Comparison of ENCODE assay signal across 23 mouse cellular contexts in genomic region chr8:114879277-114879568, GRCm38 (mm10).
A peak's percentile ranks its signal among the peaks of the same experiment; 100 is the strongest.
DNase-seq lines count a peak whose midpoint lies in the region; ATAC-seq and TF ChIP-seq lines count a peak whose summit lies in the region.
"Had no signal": no experiment of that assay in that cellular context is flagged by ENCODE, and none has a peak within 500 bp of the region (broad histone marks: within the 10 kb centered on the region; RNA-seq: fewer than 3 reads in every experiment).

No protein-coding gene starts in this region.

- peak overlapping the region; percentile 45 for H3K27ac ChIP-seq in forebrain, embryonic 10.5 days
- H3K27ac ChIP-seq in forebrain, embryonic 11.5 days (ENCODE audit: low read depth, low read length): no peak overlapping the region
- peak overlapping the region; percentile 9; the same call in 1 of the 2 replicates for H3K27ac ChIP-seq in midbrain, embryonic 10.5 days (replicated peaks)
- no peak overlapping the region for H3K27ac ChIP-seq in midbrain, postnatal 0 days (ENCODE audit: low read depth, low read length)
- peak overlapping the region; percentile 89 for H3K27ac ChIP-seq in liver, embryonic 16.5 days (ENCODE audit: low read length)
- no peak overlapping the region for H3K27ac ChIP-seq in cerebellum, adult 2 months (ENCODE audit: insufficient read depth, low read length)
- H3K27ac ChIP-seq: embryonic facial prominence, embryonic 12.5 days; forebrain, embryonic 13.5 days; hindbrain, embryonic 15.5 days; neural tube, embryonic 12.5 days had no signal

- no peak for TF ChIP-seq CTCF in midbrain, postnatal 0 days (IDR thresholded peaks at IDR 0.05)
- TF ChIP-seq CTCF in cerebellum, adult 2 months (IDR thresholded peaks at IDR 0.05; ENCODE audit: borderline replicate concordance, insufficient read depth, low read depth, low read length): no peak

- H3K27me3 ChIP-seq in forebrain, embryonic 10.5 days (ENCODE audit: poor library complexity, severe bottlenecking): peaks cover 78% of the 10 kb centered on the region
- H3K27me3 ChIP-seq in forebrain, embryonic 11.5 days (ENCODE audit: control insufficient read depth, insufficient read depth, low read length): no peaks in the 10 kb centered on the region
- peaks cover 52% of the 10 kb centered on the region for H3K27me3 ChIP-seq in midbrain, embryonic 10.5 days (ENCODE audit: low read depth, poor library complexity, severe bottlenecking)
- H3K27me3 ChIP-seq in midbrain, postnatal 0 days (ENCODE audit: insufficient read depth, low read length): no peaks in the 10 kb centered on the region
- no peaks in the 10 kb centered on the region for H3K27me3 ChIP-seq in liver, embryonic 16.5 days (ENCODE audit: control insufficient read depth, insufficient read depth, low read depth, low read length)
- no peaks in the 10 kb centered on the region; the same call in 1 of the 2 replicates for H3K27me3 ChIP-seq in cerebellum, adult 2 months (ENCODE audit: control insufficient read depth, insufficient read depth, low read length)
- H3K27me3 ChIP-seq: hindbrain, embryonic 15.5 days had no signal

- ATAC-seq in forebrain, embryonic 11.5 days (replicated peaks; ENCODE audit: low FRiP score): no peak
- no peak for ATAC-seq in midbrain, postnatal 0 days (ENCODE audit: low FRiP score)
- ATAC-seq in liver, embryonic 16.5 days (ENCODE audit: low read depth): no peak
- ATAC-seq: forebrain, embryonic 13.5 days; midbrain, embryonic 16.5 days had no signal

- H3K9ac ChIP-seq in forebrain, embryonic 11.5 days (ENCODE audit: low read length): no peak overlapping the region
- H3K9ac ChIP-seq in midbrain, postnatal 0 days (replicated peaks; ENCODE audit: low read length, poor library complexity, severe bottlenecking): no peak overlapping the region
- peak overlapping the region; percentile 44 for H3K9ac ChIP-seq in liver, embryonic 16.5 days (ENCODE audit: low read depth, low read length)
- H3K9ac ChIP-seq: embryonic facial prominence, embryonic 12.5 days; forebrain, embryonic 13.5 days; hindbrain, embryonic 15.5 days; neural tube, embryonic 12.5 days had no signal

- H3K4me3 ChIP-seq in forebrain, embryonic 10.5 days: no peak overlapping the region
- no peak overlapping the region for H3K4me3 ChIP-seq in forebrain, embryonic 11.5 days (ENCODE audit: low read depth, low read length)
- H3K4me3 ChIP-seq in midbrain, embryonic 10.5 days: no peak overlapping the region
- H3K4me3 ChIP-seq in midbrain, postnatal 0 days (ENCODE audit: low read depth, low read length): no peak overlapping the region
- H3K4me3 ChIP-seq in liver, embryonic 16.5 days (ENCODE audit: low read depth, low read length): peak overlapping the region; percentile 6; the same call in 1 of the 2 replicates
- H3K4me3 ChIP-seq in cerebellum, adult 2 months (replicated peaks; ENCODE audit: insufficient read depth, low read depth, low read length): no peak overlapping the region
- H3K4me3 ChIP-seq: embryonic facial prominence, embryonic 12.5 days; forebrain, embryonic 13.5 days; hindbrain, embryonic 15.5 days; myocyte; neural tube, embryonic 12.5 days had no signal

- no peaks in the 10 kb centered on the region for H3K36me3 ChIP-seq in forebrain, embryonic 10.5 days (replicated peaks)
- no peaks in the 10 kb centered on the region for H3K36me3 ChIP-seq in forebrain, embryonic 11.5 days (ENCODE audit: control insufficient read depth, insufficient read depth, low read length)
- H3K36me3 ChIP-seq in midbrain, embryonic 10.5 days: no peaks in the 10 kb centered on the region
- H3K36me3 ChIP-seq in midbrain, postnatal 0 days (ENCODE audit: insufficient read depth, low read length): no peaks in the 10 kb centered on the region
- no peaks in the 10 kb centered on the region for H3K36me3 ChIP-seq in liver, embryonic 16.5 days (ENCODE audit: control insufficient read depth, insufficient read depth)
- H3K36me3 ChIP-seq: embryonic facial prominence, embryonic 12.5 days; hindbrain, embryonic 15.5 days; neural tube, embryonic 12.5 days had no signal

- DNase-seq in forebrain, embryonic 10.5 days (ENCODE audit: extremely low spot score, low spot score): no peak
- DNase-seq in forebrain, embryonic 11.5 days (ENCODE audit: low spot score): no peak
- DNase-seq in midbrain, embryonic 10.5 days (ENCODE audit: low spot score): no peak
- no peak for DNase-seq in midbrain, postnatal 0 days (ENCODE audit: low spot score)
- DNase-seq in c-Kit-positive CD71-positive TER-119-positive erythroid progenitor cells, embryonic 14.5 days (ENCODE audit: low spot score): peak; percentile 51
- no peak for DNase-seq in kidney, postnatal 4 days
- DNase-seq in cerebellum, adult 2 months: no peak
- DNase-seq: adrenal gland, postnatal 25 days; cerebellum, adult 9-10 months; embryo, embryonic 11 days; gastrocnemius, postnatal 10 days; heart, postnatal 4 days; kidney, adult 11 months; kidney, postnatal 14 days; lung, postnatal 4 days; right cerebral cortex, postnatal 4 days had no signal

- TF ChIP-seq POLR2A in cerebellum, adult 2 months (IDR thresholded peaks at IDR 0.05; ENCODE audit: borderline replicate concordance, insufficient read depth, low read length): no peak

- H3K9me3 ChIP-seq in forebrain, embryonic 10.5 days: no peaks in the 10 kb centered on the region
- no peaks in the 10 kb centered on the region for H3K9me3 ChIP-seq in forebrain, embryonic 11.5 days (ENCODE audit: control insufficient read depth, low read length)
- no peaks in the 10 kb centered on the region for H3K9me3 ChIP-seq in midbrain, embryonic 10.5 days (replicated peaks)
- H3K9me3 ChIP-seq in midbrain, postnatal 0 days (ENCODE audit: low read length): no peaks in the 10 kb centered on the region
- no peaks in the 10 kb centered on the region for H3K9me3 ChIP-seq in liver, embryonic 16.5 days (replicated peaks; ENCODE audit: control insufficient read depth, low read length)
- H3K9me3 ChIP-seq: embryonic facial prominence, embryonic 12.5 days; forebrain, embryonic 13.5 days; hindbrain, embryonic 15.5 days; neural tube, embryonic 12.5 days had no signal

- peaks cover 69% of the 10 kb centered on the region for H3K4me1 ChIP-seq in forebrain, embryonic 10.5 days
- peaks cover 9% of the 10 kb centered on the region; the same call in 1 of the 2 replicates for H3K4me1 ChIP-seq in forebrain, embryonic 11.5 days (replicated peaks; ENCODE audit: control insufficient read depth, insufficient read depth, low read length)
- H3K4me1 ChIP-seq in midbrain, embryonic 10.5 days: peaks cover 62% of the 10 kb centered on the region
- H3K4me1 ChIP-seq in midbrain, postnatal 0 days (ENCODE audit: insufficient read depth, low read length): 0 out of 2 replicates have a peak, but pooled peaks cover 4% of the 10 kb centered on the region
- peaks cover 61% of the 10 kb centered on the region for H3K4me1 ChIP-seq in liver, embryonic 16.5 days (ENCODE audit: control insufficient read depth, low read depth, low read length)
- peaks cover 18% of the 10 kb centered on the region for H3K4me1 ChIP-seq in cerebellum, adult 2 months (ENCODE audit: control insufficient read depth, insufficient read depth, low read length)

- 90% methylated on average over 4 of the region's 4 CpGs for WGBS in forebrain, embryonic 10.5 days
- 92% methylated on average over 4 of the region's 4 CpGs for WGBS in forebrain, embryonic 11.5 days
- 90% methylated on average over 4 of the region's 4 CpGs for WGBS in midbrain, embryonic 10.5 days
- 84% methylated on average over 4 of the region's 4 CpGs for WGBS in midbrain, postnatal 0 days
- WGBS in liver, embryonic 16.5 days (ENCODE audit: insufficient replicate concordance): 25% methylated on average over 4 of the region's 4 CpGs
- WGBS in cerebellum, adult 2 months: 99% methylated on average over 4 of the region's 4 CpGs

- no peak overlapping the region for H3K4me2 ChIP-seq in forebrain, embryonic 11.5 days (ENCODE audit: low read depth, low read length, severe bottlenecking)
- H3K4me2 ChIP-seq in midbrain, postnatal 0 days (ENCODE audit: low read depth, low read length, poor library complexity, severe bottlenecking): no peak overlapping the region
- peak overlapping the region; percentile 55 for H3K4me2 ChIP-seq in liver, embryonic 16.5 days (ENCODE audit: low read depth, low read length)
- H3K4me2 ChIP-seq: embryonic facial prominence, embryonic 12.5 days; forebrain, embryonic 13.5 days; hindbrain, embryonic 15.5 days; neural tube, embryonic 12.5 days had no signal

Comparison
In these comparisons a context has a peak if more than half of its experiments do, and no peak if none do; other contexts are left out.
1. H3K27ac ChIP-seq: peak in forebrain, embryonic 10.5 days (single experiment), midbrain, embryonic 10.5 days (single experiment) and liver, embryonic 16.5 days (single experiment); none in forebrain, embryonic 11.5 days (single experiment), midbrain, postnatal 0 days (single experiment) and cerebellum, adult 2 months (single experiment).